Mouse (Mus musculus): Measurements from ENCODE around the gene Cldn2.

DNA sequence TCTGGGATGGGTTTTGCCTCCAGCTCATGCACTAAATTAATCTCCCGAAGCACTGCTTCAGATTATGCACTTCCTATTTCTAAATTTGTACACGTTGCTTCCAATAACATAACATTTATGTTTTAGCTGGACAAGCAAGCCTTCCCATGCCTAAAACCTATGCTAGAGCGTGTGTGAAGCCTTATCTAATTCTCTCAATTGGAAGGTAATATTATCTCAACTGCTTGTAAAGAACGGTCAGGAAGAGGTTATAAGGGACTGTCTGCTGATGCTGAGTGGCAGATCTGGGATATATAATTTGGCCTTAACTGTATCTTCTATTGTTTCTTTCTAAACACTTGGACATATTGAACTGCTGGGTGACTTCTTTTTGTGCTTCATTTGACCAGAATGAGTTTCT is 26.3 kb downstream of the Cldn2 start:
- TF ChIP-seq EP300 (IDR thresholded peaks at IDR 0.05; ENCODE audit: insufficient read depth, low read depth, low read length) (no peak), CTCF (IDR thresholded peaks at IDR 0.05) (no peak), POLR2A (IDR thresholded peaks at IDR 0.05; ENCODE audit: insufficient read depth, low read depth, low read length) (no peak)
